Mouse (Mus musculus) adrenal gland, postnatal 10 days (tissue): ENCODE data around the gene Pip5k1c. TPM values are rescaled to one million over a fixed set of nuclear protein-coding genes. Genes with fewer than 3 reads are reported as not detected.

Experiments
- DNase-seq: peaks from one replicate; pipeline ENCODE4 v3.0.0; 2021; ENCODE audit warnings: mixed read lengths
- long read RNA-seq, 2 experiments: library from polyadenylated mRNA; stranded (forward); transcript quantifications; one replicate each; pipeline ENCODE4 v2.0.0; 2021
- total RNA-seq, 2 experiments: library from RNA; stranded (reverse); gene quantifications; 2 replicates each; pipeline ENCODE4 v1.2.3; 2021

Pip5k1c gene
- total RNA-seq = 10 to 100 TPM; 39.2 to 48.9 TPM
- long read RNA-seq, experiment 1, full-length matches to known transcripts = 6 of 36 reads
- long read RNA-seq, experiment 1, partial matches to known transcripts = 15 of 36 reads
- long read RNA-seq, experiment 1, other reads (novel, unspliced or antisense) = 15 of 36 reads
- long read RNA-seq, experiment 2, full-length matches to known transcripts = 22 of 38 reads
- long read RNA-seq, experiment 2, partial matches to known transcripts = 6 of 38 reads
- long read RNA-seq, experiment 2, other reads (novel, unspliced or antisense) = 10 of 38 reads

DNA sequence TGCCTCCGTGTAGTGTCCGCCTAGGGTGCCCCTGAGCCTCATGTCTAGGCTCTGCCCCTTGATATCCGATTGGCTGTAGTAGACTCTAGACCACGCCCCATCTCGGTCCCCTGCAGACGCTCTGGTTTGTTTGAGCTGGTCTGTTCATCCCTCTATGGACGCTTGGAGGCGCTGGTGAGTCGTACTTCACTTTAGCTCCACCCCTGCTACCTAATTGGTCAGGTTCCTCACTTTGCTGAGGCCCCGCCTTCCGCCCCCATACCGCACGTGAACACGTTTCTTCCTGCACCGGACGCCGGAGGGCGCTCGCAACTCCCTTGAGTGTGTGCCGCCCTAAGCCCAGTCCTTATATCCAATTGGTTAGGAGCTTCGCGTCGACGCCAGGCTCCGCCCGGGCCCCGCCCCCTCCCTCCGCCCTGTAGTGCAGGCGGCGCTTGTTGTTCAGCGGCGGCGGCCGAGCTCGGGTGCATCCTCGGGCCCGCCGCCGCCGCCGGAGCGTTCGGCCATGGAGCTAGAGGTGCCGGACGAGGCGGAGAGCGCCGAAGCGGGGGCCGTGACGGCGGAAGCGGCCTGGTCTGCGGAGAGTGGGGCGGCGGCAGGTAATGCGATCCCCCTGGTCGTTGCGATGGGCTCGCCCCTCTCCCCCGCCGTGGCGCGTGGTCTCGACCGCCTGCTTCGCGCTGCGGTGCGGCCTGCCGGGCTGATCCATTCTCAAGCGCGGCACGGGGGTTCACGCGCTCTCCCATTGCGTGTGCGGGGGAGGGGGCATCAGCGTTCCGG is at the start of gene Pip5k1c:
Pip5k1c (plus strand) TSS at position 410 of the 780 bp plus-strand sequence.
- DNase-seq = peak; percentile 99

GRCm38 (mm10) chr10:81244146-81244545 is 48.6 kb upstream of the Pip5k1c start:
- no peak for DNase-seq

- DNase-seq = peak; percentile 91
Observed at GRCm38 (mm10) chr10:81244595-81244994, 48.2 kb upstream of the Pip5k1c start.

DNA sequence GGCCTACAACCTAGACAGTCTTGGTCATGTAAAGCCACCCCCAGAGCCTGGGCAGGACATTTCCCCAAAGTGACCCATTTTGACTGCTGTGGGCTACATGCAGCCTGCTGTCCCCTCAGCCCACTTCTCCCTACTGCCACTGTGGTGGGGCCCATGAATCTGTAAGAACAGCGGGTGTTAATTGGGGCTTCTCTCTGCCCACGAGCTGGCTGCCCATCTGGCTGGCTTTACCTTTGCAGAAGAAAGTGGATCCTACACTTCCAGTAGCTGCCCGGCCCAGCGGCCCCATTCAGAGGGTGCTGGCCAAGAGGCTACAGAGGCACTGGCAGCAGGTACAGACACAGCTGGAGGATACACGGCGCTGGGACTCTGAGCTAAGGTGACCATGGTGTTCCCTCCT is 47.6 kb upstream of the Pip5k1c start:
- no peak for DNase-seq

DNA sequence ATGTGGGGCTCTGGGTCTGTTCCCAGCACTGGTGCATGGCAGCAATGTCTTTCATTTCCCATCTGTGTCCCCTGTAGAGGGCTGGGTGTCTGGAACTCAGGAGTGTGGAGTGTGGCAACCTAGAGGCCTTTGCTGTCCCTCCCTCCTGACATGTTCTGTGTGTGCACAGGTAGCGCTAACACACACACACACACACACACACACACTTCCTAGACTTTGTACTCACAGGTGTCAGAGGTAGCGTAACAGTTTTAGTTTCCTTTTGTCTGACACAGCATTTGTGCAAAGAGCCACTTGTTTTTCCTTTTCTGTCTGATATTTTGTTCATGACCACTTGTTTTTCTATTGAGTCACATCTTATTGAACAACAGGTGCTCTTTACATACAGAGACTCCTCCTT is 45.0 kb upstream of the Pip5k1c start:
- no peak for DNase-seq

GRCm38 (mm10) chr10:81249442-81249841 is 43.3 kb upstream of the Pip5k1c start:
- no peak for DNase-seq

- DNase-seq = peak; percentile 73
Observed at GRCm38 (mm10) chr10:81252424-81253419, 40.0 kb upstream of the Pip5k1c start, which contains the start of gene Matk. Gene Matk, plus strand, starts transcription at chr10:81252935.

- no peak for DNase-seq
Observed at GRCm38 (mm10) chr10:81254886-81255285, 37.9 kb upstream of the Pip5k1c start.

DNA sequence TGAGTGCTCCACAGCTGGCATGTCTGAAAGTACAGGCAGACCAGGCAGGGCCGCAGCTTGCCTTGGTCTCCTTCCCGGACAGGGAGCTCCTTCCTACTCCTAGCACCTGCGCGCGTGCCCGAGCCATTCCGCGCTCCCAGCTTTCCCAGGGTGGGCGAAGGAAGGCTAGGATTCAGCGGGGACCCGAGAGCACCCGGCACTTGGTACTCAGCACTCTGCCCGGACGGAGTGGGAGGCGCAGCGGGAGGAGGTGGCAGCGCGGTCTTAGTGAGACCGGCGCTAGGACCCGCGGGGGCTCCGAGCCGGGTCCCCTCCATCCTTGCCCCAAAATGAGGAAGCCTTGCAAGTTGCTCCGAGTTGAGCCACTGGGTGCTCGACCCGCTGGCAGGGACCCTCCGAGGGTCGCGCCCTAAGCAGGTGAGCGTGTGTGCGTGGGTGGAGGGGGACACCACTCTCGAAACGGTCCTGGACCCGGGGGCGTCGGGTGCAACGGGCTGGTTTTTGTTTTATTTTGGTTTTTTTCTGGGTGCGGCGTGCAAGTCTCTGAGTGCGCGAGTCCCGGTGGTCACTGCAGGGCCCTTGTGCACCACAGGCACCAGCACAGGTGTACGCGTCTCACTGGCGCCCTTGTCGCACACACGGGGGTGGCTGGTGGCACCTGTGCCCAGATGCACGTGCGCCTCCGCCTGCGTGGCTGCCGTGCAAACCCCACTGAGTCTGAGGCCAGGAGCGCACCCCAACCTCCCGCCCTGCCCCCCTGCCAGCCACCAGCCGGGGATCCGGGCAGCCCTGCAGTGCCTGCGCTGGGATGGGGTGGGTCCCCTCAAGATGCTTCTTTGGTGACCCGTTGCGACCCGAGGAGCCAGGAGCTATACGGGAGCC is 35.4 kb upstream of the Pip5k1c start:
- no peak for DNase-seq

DNA sequence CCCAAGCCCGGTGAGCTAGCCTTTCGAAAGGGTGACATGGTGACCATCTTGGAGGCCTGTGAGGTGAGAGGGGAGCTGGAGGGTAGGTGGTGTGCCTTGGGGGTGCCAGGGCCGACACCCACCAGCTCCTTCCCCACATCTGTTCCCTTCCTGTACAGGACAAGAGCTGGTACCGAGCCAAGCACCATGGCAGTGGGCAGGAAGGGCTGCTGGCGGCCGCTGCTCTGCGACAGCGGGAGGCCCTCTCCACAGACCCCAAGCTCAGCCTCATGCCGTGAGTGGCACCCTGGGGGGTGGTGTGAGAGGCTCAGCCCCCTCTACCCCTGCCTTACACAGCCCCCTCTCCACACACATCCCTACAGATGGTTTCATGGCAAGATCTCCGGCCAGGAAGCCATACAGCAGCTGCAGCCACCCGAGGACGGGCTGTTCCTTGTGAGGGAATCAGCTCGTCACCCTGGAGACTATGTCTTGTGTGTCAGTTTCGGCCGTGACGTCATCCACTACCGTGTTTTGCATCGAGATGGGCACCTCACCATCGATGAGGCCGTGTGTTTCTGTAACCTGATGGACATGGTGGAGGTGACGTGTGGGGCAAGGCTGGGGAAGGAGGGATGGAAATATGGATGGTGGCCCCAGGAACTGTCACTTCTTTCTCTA is 33.4 kb upstream of the Pip5k1c start:
- no peak for DNase-seq

GRCm38 (mm10) chr10:81261025-81261424 is 31.7 kb upstream of the Pip5k1c start:
- DNase-seq = no peak

GRCm38 (mm10) chr10:81265540-81265939 is 27.2 kb upstream of the Pip5k1c start:
- DNase-seq = no peak

DNA sequence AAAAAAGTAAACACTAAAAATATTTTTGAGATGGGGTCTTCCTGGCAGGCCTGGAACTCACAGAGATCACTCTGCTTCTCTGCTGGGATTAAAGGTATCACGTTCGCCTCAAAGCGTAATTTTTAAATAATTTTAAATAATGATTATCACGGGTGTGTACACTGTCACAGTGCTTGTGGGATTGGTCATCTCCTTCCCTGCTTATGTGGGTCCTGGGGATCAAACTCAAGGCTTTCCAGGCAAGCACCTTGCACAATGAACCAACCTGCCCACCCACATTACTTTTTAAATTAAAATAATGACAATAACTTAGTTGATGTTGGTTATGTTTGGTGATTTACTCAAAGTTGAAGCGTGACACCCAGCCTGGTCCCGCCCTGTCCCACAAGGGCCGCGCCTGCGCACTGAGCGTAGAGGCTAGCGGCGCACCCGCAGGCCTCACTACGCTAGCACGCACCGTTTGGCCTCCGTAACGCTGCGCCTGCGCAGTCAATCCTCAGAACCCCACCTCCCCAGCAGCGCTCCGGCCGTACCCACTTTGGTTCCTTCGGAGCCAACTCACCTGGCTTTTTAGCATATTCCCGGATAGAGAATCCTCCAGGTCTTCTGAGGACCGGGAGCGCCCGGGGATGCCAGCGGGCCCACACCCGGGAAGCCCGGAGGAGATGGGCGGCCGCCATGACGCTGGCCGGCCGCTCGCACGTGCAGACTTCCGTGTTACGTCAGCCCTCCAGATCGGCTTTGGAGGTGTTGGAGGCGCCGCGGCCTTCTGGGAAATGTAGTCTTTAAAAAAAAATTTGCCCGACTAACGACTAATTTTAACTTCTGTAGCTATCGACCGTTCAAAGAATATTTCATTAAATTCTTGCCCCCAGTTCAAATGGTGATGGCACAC is 26.3 kb upstream of the Pip5k1c start, which contains the start of the genes Mrpl54 and Apba3:
Mrpl54 (minus strand) TSS at position 724 of the 895 bp plus-strand sequence.
Apba3 (plus strand) TSS at position 750 of the 895 bp plus-strand sequence.
- DNase-seq = peak; percentile 97

DNA sequence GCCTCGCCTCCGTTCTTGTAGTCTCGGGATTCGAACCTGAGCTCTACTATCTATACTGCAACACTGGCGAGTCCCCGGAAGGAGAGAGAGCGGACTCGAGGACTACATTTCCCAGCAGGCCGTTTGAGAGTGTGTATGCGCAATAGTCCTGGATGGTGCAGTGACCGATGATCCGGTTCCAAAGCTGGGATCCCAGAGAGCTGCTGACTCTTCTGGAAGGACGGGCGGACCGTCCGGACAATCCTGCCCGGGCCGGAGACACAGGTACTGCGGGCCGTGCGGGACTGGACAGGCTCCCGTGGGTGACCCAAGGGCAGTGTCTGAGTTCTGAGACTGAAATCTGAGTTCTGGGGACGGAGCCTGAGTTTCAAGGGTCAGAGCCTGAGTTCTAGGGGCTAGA is 24.7 kb upstream of the Pip5k1c start:
- peak; percentile 88 for DNase-seq

GRCm38 (mm10) chr10:81268643-81269412 is 23.9 kb upstream of the Pip5k1c start:
- DNase-seq = no peak

- no peak for DNase-seq
Observed at GRCm38 (mm10) chr10:81272356-81272755, 20.4 kb upstream of the Pip5k1c start.

- no peak for DNase-seq
Observed at GRCm38 (mm10) chr10:81273842-81274241, 18.9 kb upstream of the Pip5k1c start.

DNA sequence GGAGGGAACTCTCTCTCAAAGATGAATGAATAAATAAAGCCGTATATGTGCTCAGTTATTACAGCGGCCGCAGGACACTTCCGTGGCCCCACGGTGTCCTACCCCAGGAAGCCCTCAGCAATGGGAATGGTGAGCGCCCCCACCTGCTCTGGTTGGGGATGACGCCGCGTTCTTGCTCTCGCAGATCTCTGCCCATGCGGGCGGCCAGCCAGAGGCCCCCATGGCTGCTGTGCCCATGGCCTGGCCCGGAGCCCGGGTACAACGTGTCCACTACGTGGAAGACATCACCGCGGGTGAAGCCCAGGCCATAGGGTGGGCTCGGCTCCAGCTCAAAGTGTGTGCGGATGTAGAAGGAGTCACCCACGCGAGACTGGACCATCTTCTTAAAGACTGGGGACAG is 15.1 kb upstream of the Pip5k1c start:
- DNase-seq = no peak

- DNase-seq = no peak
Observed at GRCm38 (mm10) chr10:81279496-81279895, 13.3 kb upstream of the Pip5k1c start.
